Mouse (Mus musculus) embryonic fibroblast, embryonic 13.5 days (primary cell): ENCODE data around the gene Frmpd4.

Source experiments
- CTCF ChIP-seq: IDR thresholded peaks from 2 replicates; pipeline ENCODE4 v1.5.1; 2011; ENCODE audit warnings: mild to moderate bottlenecking, control low read depth, low read length, moderate library complexity, borderline replicate concordance; ENCODE audit not compliant: insufficient read depth
- POLR2A ChIP-seq: IDR thresholded peaks from 2 replicates; pipeline ENCODE4 v1.6.1; 2011; ENCODE audit warnings: low read depth, mild to moderate bottlenecking, control low read depth, low read length, moderate library complexity

GRCm38 (mm10) chrX:168123589-168123965 is 453.5 kb downstream of the Frmpd4 start:
- TF ChIP-seq CTCF, result no peak
- no peak for TF ChIP-seq POLR2A
